Mouse (Mus musculus): ENCODE measurements around the gene Ninj2. TPM values are rescaled to one million over a fixed set of nuclear protein-coding genes. Genes with fewer than 3 reads are reported as not detected.

Gene Ninj2
- total and polyA plus RNA-seq, 3 experiments: 0.08 TPM; not detected in 2

GRCm38 (mm10) chr6:120240461-120240860 is 147.3 kb downstream of the Ninj2 start:
- peaks cover 0 to 5% of the 10 kb centered on the region in 2 experiments; a peak in 1 of 4 replicates for H3K36me3 ChIP-seq (ENCODE audit: control insufficient read depth in 1 of 2, insufficient read depth in 2 of 2, low read length in 2 of 2)
- no peak overlapping the region for H3K4me3 ChIP-seq (ENCODE audit: control insufficient read depth in 1 of 2, insufficient read depth in 1 of 2, low read depth in 2 of 2, low read length in 2 of 2)
- no peaks in the 10 kb centered on the region for H3K9me3 ChIP-seq (replicated peaks; ENCODE audit: insufficient read depth, low read length)
- peaks cover 0 to 2% of the 10 kb centered on the region in 2 experiments; a peak in 3 of 4 replicates for H3K27me3 ChIP-seq (ENCODE audit: control insufficient read depth in 1 of 2, insufficient read depth in 2 of 2, low read length in 2 of 2)
- no peaks in the 10 kb centered on the region for H3K79me2 ChIP-seq (ENCODE audit: control insufficient read depth, insufficient read depth, low read length, poor library complexity)
- TF ChIP-seq SIN3A (IDR thresholded peaks at IDR 0.05; ENCODE audit: low read length) (no peak), POLR2A (IDR thresholded peaks at IDR 0.05; ENCODE audit: control insufficient read depth in 1 of 2, insufficient read depth in 1 of 2, low read depth in 1 of 2, low read length in 2 of 2, poor library complexity in 1 of 2) (no peak), CHD2 (IDR thresholded peaks at IDR 0.05; ENCODE audit: low read length) (no peak), MXI1 (IDR thresholded peaks at IDR 0.05; ENCODE audit: low read depth, low read length) (no peak), HCFC1 (IDR thresholded peaks at IDR 0.05; ENCODE audit: low read depth, low read length) (no peak), MAZ (IDR thresholded peaks at IDR 0.05; ENCODE audit: low read depth, low read length) (no peak), POLR2AphosphoS5 (IDR thresholded peaks at IDR 0.05; ENCODE audit: borderline replicate concordance, low read depth, low read length) (no peak), MYC (IDR thresholded peaks at IDR 0.05; ENCODE audit: low read depth, low read length) (no peak), NRF1 (IDR thresholded peaks at IDR 0.05; ENCODE audit: insufficient read depth, low read depth, low read length, poor library complexity, severe bottlenecking) (no peak), UBTF (IDR thresholded peaks at IDR 0.05; ENCODE audit: borderline replicate concordance, insufficient read depth, low read depth, low read length) (no peak), ZMIZ1 (IDR thresholded peaks at IDR 0.05; ENCODE audit: low read depth, low read length) (no peak), POLR2AphosphoS2 (IDR thresholded peaks at IDR 0.05; ENCODE audit: low read length) (no peak), MAX (IDR thresholded peaks at IDR 0.05; ENCODE audit: low read length) (no peak)
- no peak overlapping the region for H3K9ac ChIP-seq (ENCODE audit: control insufficient read depth, low read depth, low read length, poor library complexity, severe bottlenecking)
- H3K4me1 ChIP-seq (ENCODE audit: control insufficient read depth in 1 of 2, insufficient read depth in 2 of 2, low read length in 2 of 2): peaks cover 0 to 8% of the 10 kb centered on the region in 2 experiments; a peak in 2 of 4 replicates
- H3K27ac ChIP-seq (ENCODE audit: control insufficient read depth, low read depth, low read length): no peak overlapping the region
- no peak for DNase-seq (ENCODE audit: low read depth, low spot score)

- peaks cover 0 to 8% of the 10 kb centered on the region in 2 experiments; a peak in 2 of 4 replicates for H3K4me1 ChIP-seq (ENCODE audit: control insufficient read depth in 1 of 2, insufficient read depth in 2 of 2, low read length in 2 of 2)
- H3K27ac ChIP-seq (ENCODE audit: control insufficient read depth, low read depth, low read length): no peak overlapping the region
- no peaks in the 10 kb centered on the region for H3K79me2 ChIP-seq (ENCODE audit: control insufficient read depth, insufficient read depth, low read length, poor library complexity)
- H3K9ac ChIP-seq (ENCODE audit: control insufficient read depth, low read depth, low read length, poor library complexity, severe bottlenecking): no peak overlapping the region
- peaks cover 0 to 2% of the 10 kb centered on the region in 2 experiments; a peak in 3 of 4 replicates for H3K27me3 ChIP-seq (ENCODE audit: control insufficient read depth in 1 of 2, insufficient read depth in 2 of 2, low read length in 2 of 2)
- no peak for TF ChIP-seq ZNF384 (IDR thresholded peaks at IDR 0.05; ENCODE audit: low read depth, low read length)
- TF ChIP-seq CHD2 (IDR thresholded peaks at IDR 0.05; ENCODE audit: low read length): no peak
- TF ChIP-seq MYC (IDR thresholded peaks at IDR 0.05; ENCODE audit: low read depth, low read length): no peak
- no peak for TF ChIP-seq NELFE (IDR thresholded peaks at IDR 0.05; ENCODE audit: low read depth, low read length)
- TF ChIP-seq TCF12 (IDR thresholded peaks at IDR 0.05; ENCODE audit: low read depth, low read length): no peak
- TF ChIP-seq TAL1 (IDR thresholded peaks at IDR 0.05; ENCODE audit: low read length): no peak
- no peak for TF ChIP-seq KAT2A (conservative IDR thresholded peaks at IDR 0.05; ENCODE audit: low read depth, low read length)
- no peak for TF ChIP-seq POLR2AphosphoS5 (IDR thresholded peaks at IDR 0.05; ENCODE audit: borderline replicate concordance, low read depth, low read length)
- TF ChIP-seq E2F4 (IDR thresholded peaks at IDR 0.05; ENCODE audit: borderline replicate concordance, low read depth, low read length): no peak
- no peak for TF ChIP-seq HCFC1 (IDR thresholded peaks at IDR 0.05; ENCODE audit: low read depth, low read length)
- TF ChIP-seq ZKSCAN1 (IDR thresholded peaks at IDR 0.05; ENCODE audit: low read depth, low read length): no peak
- no peak for TF ChIP-seq RAD21 (IDR thresholded peaks at IDR 0.05; ENCODE audit: low read depth, low read length)
- TF ChIP-seq NRF1 (IDR thresholded peaks at IDR 0.05; ENCODE audit: insufficient read depth, low read depth, low read length, poor library complexity, severe bottlenecking): no peak
- no peak for TF ChIP-seq MAZ (IDR thresholded peaks at IDR 0.05; ENCODE audit: low read depth, low read length)
- peaks cover 0 to 5% of the 10 kb centered on the region in 2 experiments; a peak in 1 of 4 replicates for H3K36me3 ChIP-seq (ENCODE audit: control insufficient read depth in 1 of 2, insufficient read depth in 2 of 2, low read length in 2 of 2)
- no peak for DNase-seq (ENCODE audit: low read depth, low spot score)
- H3K4me3 ChIP-seq (ENCODE audit: control insufficient read depth in 1 of 2, insufficient read depth in 1 of 2, low read depth in 2 of 2, low read length in 2 of 2): no peak overlapping the region
- no peaks in the 10 kb centered on the region for H3K9me3 ChIP-seq (replicated peaks; ENCODE audit: insufficient read depth, low read length)
Measured at GRCm38 (mm10) chr6:120241453-120241852, 148.3 kb downstream of the Ninj2 start.

Data from MEL (cell line).